Mouse (Mus musculus): ENCODE results near the gene Icam4.
A peak's percentile ranks its signal among the peaks of the same experiment; 100 is the strongest.

The Icam4 gene

GRCm38 (mm10) chr9:21011846-21012312 lies 17.3 kb upstream of the Icam4 start:
- peak; percentile 45 for DNase-seq (ENCODE audit: low spot score)

GRCm38 (mm10) chr9:21012368-21012767 lies 16.8 kb upstream of the Icam4 start:
- no peak for DNase-seq (ENCODE audit: low spot score)

GRCm38 (mm10) chr9:21014691-21015570 lies 14.2 kb upstream of the Icam4 start:
- DNase-seq (ENCODE audit: low spot score): no peak

- no peak for DNase-seq (ENCODE audit: low spot score)
These were observed 13.5 kb upstream of the Icam4 start, which contains the start of gene Icam1 for GRCm38 (mm10) chr9:21015571-21016130. TSS of gene Icam1 (plus strand) at chr9:21015985.

- no peak for DNase-seq (ENCODE audit: low spot score)
These were observed 12.6 kb upstream of the Icam4 start for GRCm38 (mm10) chr9:21016331-21017176.

DNA sequence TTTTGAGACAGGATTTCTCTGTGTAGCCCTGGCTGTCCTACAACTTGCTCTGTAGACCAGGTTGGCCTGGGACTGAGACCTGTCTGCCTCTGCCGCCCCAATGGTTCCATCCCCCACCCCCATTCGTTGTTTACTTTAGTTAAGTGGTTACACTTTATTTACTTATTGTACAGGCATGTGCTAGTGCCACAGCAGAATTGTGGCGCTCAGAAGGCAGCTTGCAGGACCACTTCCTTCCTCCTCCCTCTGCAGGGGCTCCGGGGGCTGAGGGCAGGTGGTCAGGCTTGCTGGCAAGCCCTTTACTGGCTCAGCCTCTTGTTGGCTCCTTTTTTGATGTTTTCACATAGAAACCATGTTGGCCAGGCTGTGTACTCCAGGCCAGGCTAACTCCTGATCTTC lies 12.0 kb upstream of the Icam4 start:
- no peak for DNase-seq (ENCODE audit: low spot score)

DNA sequence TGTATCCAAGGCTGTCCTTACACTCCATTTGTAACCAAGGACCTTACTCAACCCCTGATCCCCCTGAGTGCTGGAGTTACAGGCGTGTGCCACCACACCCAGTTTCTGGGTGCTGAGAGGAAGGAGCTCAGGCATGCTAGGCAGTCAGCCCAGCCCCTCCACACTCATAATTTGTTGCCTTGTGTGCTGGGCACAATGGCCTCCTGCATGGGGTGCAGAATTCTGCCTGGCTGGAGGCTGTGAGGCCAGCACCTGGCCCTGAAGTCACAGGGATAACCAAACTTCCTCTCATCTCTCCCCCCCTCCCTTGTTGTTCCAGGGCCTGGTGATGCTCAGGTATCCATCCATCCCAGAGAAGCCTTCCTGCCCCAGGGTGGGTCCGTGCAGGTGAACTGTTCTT lies 10.6 kb upstream of the Icam4 start:
- DNase-seq (ENCODE audit: low spot score): no peak

DNA sequence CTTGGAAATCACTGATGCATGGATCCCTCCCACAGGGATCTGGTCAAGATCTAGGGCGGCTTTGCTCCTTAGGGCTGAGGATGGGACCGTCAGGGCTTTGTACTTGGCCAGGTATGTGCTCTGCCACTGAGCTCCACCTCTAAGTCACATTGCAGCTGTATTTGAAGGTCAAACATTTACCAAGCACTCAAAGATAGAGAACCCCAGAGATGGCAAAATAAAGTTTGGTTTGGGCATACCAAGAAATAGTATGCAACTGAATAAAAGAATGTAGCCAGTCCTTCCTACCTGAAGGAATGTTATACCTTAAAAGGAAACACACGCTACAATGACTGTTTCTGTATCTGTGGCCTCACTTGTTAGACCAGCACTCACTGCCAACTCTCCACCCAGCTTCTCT lies 7.8 kb upstream of the Icam4 start:
- DNase-seq (ENCODE audit: low spot score): no peak

GRCm38 (mm10) chr9:21022288-21022687 lies 6.9 kb upstream of the Icam4 start:
- peak; percentile 23 for DNase-seq (ENCODE audit: low spot score)

DNA sequence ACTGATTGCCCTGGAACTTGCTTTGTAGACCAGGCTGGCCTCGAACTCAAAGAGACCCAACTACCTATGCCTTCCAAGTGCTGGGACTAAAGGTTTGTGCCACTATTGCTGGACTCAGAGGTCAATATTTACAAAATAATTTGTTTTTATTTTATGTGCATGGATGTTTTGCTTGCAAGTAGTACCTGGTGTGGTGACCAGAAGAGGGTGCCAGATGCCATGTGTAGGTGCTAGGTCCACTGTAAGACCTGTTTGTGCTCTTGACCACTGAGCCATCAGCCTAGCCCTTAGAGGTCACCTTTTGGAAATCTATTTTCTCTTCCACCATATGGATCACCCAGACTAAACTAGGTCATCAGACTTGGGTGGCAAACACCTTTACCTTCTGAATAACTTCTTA lies 6.4 kb upstream of the Icam4 start:
- DNase-seq (ENCODE audit: low spot score): no peak

GRCm38 (mm10) chr9:21025258-21025810 lies 3.8 kb upstream of the Icam4 start:
- DNase-seq (ENCODE audit: low spot score): no peak

- no peak for DNase-seq (ENCODE audit: low spot score)
These were observed 2.3 kb upstream of the Icam4 start for GRCm38 (mm10) chr9:21026849-21027248.

GRCm38 (mm10) chr9:21027774-21028290 lies 1.3 kb upstream of the Icam4 start:
- DNase-seq (ENCODE audit: low spot score): no peak

- no peak for DNase-seq (ENCODE audit: low spot score)
These were observed 538 bp upstream of the Icam4 start for GRCm38 (mm10) chr9:21028560-21029110.

GRCm38 (mm10) chr9:21030055-21030600 lies 955 bp downstream of the Icam4 start:
- DNase-seq (ENCODE audit: low spot score): no peak

- DNase-seq (ENCODE audit: low spot score): peak; percentile 89
These were observed 1.6 kb downstream of the Icam4 start for GRCm38 (mm10) chr9:21030781-21031250.

- no peak for DNase-seq (ENCODE audit: low spot score)
These were observed 2.2 kb downstream of the Icam4 start for GRCm38 (mm10) chr9:21031251-21031895.

DNA sequence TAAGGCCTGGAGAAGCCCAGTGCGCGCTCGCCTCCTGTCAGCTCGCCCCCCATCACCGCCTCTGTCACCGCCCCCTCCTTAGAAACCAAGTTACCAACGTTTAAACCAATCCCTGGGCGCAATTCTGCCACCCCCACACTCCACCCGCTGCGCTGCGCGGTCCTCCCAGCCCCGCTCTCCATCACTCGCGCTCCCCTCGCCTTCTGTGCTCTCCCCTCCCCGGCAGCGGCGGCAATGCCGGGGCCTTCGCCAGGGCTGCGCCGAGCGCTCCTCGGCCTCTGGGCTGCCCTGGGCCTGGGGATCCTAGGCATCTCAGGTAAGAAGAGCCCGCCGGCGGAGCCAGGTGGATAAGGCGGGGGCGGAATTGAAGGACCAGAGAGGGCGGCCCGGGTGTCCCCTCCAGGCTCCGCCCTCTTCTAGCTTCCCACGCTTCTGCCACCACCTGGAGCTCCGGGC lies 2.8 kb downstream of the Icam4 start, which contains the start of gene Icam5:
Gene Icam5 (plus strand): TSS at position 178 of the 456 bp plus-strand sequence.
- DNase-seq (ENCODE audit: low spot score): no peak

DNA sequence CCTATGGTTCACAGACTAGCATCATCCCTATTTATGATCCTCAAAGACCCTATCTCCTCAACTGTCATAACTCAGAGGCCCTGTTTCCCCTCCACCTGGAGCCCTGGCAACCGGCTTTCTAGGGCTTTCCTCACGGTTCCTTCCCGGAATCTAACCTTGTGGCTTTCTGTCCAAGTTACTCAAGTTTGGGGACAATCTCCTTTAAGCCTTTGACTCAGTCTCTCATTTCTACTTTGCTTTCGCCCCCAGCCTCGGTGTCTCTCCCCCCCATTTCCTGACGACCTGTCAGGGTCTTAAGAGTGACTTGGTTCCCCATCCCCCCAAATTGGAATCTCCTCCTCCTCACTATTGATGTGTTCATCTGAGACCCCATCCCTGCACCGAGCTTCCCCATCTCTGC lies 3.3 kb downstream of the Icam4 start:
- no peak for DNase-seq (ENCODE audit: low spot score)

- DNase-seq (ENCODE audit: low spot score): peak; percentile 75
These were observed 4.0 kb downstream of the Icam4 start for GRCm38 (mm10) chr9:21033136-21033535.
